Mouse (Mus musculus): Measurements from ENCODE around the gene Lman2l. TPM values are rescaled to one million over a fixed set of nuclear protein-coding genes. Genes with fewer than 3 reads are reported as not detected.

Lman2l gene
- 34.6 TPM for polyA plus RNA-seq (2021)

- no peak for TF ChIP-seq CTCF (IDR thresholded peaks at IDR 0.05)
- in situ Hi-C loops (cut with MboI; ENCODE audit: low pct_unique_long_range_greater_than_20kb): no loop called here
- POLR2A ChIA-PET: interaction anchor here (0.7 kb wide), 1 partner anchor 82 kb away, joined by 5 read pairs; no protein-coding TSS in a partner anchor
- DNase-seq (ENCODE audit: low read depth, low spot score): peak; percentile 71
- no peaks in the 10 kb centered on the region for H3K27me3 ChIP-seq
- CTCF ChIA-PET: interaction anchor here (1.2 kb wide), 1 partner anchor 48 kb away, joined by 3 read pairs; no protein-coding TSS in a partner anchor
- peak; percentile 99 for ATAC-seq
Observed at GRCm38 (mm10) chr1:36444471-36445464, at the start of gene Lman2l. Gene Lman2l, minus strand, starts transcription at chr1:36445271.

GRCm38 (mm10) chr1:36493299-36493698 lies 48.2 kb upstream of the Lman2l start:
- DNase-seq (ENCODE audit: low read depth, low spot score) (no peak), ATAC-seq (no peak)
- no peak for TF ChIP-seq CTCF (IDR thresholded peaks at IDR 0.05)
- no peaks in the 10 kb centered on the region for H3K27me3 ChIP-seq
- in situ Hi-C loops (cut with MboI; ENCODE audit: low pct_unique_long_range_greater_than_20kb): no loop called here
- ChIA-PET POLR2A (no interaction called here), CTCF (interaction anchor here (0.8 to 3.1 kb wide), 7 partner anchors 8 to 169 kb away, joined by 3 to 17 read pairs (median 4); no protein-coding TSS in a partner anchor)

DNA sequence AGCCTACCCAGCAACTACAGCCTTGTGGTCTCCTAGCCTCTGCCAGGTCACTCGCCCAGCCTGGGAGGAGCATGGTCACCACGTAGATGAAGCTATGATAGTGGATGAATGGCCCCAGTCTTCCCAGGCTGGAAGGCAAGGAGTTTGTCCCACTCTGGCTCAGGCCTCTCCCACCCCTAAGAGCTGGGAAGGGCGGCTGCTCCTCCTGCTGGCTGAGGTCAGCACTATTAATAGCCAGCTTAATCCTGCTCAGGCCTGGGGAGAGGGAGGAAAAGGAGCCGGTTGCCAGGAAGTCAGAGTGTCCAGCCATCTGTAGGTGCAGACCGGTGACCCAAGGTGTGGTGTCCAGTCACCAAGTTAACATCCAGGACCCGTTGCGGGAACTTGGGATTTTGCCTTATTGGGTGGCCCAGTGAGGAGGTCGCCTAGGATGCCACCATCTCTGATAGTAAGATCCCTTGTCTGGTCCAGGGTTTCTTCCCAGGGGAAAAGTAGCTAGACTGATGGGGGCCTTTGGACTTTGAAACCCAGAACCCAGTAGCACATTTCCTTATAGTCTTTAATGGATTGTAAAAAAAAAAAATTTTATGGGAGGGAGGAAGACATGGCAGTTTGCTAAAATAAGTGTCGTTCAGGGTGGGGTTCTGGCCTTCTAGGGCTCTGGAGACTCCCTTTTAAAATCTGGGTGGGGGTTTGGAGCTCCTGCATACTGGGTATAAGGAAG lies 47.5 kb upstream of the Lman2l start:
- no peaks in the 10 kb centered on the region for H3K27me3 ChIP-seq
- ChIA-PET CTCF (interaction anchor here (0.7 to 3.1 kb wide), 10 partner anchors 9 to 169 kb away, joined by 3 to 17 read pairs (median 4); no protein-coding TSS in a partner anchor), POLR2A (no interaction called here)
- DNase-seq (ENCODE audit: low read depth, low spot score) (no peak), ATAC-seq (peak; percentile 97)
- no peak for TF ChIP-seq CTCF (IDR thresholded peaks at IDR 0.05)
- in situ Hi-C loops (cut with MboI; ENCODE audit: low pct_unique_long_range_greater_than_20kb): no loop called here

DNA sequence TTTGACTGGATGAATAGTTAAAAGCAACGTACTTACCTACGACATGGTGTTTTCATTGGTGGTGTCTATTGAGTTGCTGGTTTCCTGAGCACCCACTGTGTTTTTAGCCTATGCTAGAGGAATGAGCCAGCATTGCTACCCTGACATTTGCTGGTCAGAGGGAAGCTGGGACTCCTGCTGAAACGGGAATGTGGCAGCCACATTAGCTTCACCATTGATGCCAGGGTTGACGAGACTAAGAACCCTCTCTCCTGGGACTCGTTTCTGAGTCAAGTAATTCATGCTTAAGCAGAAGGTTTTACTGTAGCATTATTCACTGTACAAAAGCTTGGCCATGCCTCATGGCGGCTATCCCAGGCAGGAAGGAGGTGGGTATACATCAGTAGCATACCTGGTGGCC lies 44.6 kb upstream of the Lman2l start:
- no peaks in the 10 kb centered on the region for H3K27me3 ChIP-seq
- DNase-seq (ENCODE audit: low read depth, low spot score) (no peak), ATAC-seq (no peak)
- in situ Hi-C loops (cut with MboI; ENCODE audit: low pct_unique_long_range_greater_than_20kb): loop anchor here (5.0 kb wide), 1 partner anchor 177 kb away; no protein-coding TSS in a partner anchor
- ChIA-PET POLR2A (interaction anchor here (0.7 to 1.1 kb wide), 2 partner anchors 12 to 16 kb away, joined by 5 to 7 read pairs; no protein-coding TSS in a partner anchor), CTCF (no interaction called here)
- no peak for TF ChIP-seq CTCF (IDR thresholded peaks at IDR 0.05)

GRCm38 (mm10) chr1:36487111-36487510 lies 42.0 kb upstream of the Lman2l start:
- ChIA-PET CTCF (no interaction called here), POLR2A (no interaction called here)
- TF ChIP-seq CTCF (IDR thresholded peaks at IDR 0.05): no peak
- in situ Hi-C loops (cut with MboI; ENCODE audit: low pct_unique_long_range_greater_than_20kb): loop anchor here (5.0 kb wide), 1 partner anchor 175 kb away; no protein-coding TSS in a partner anchor
- DNase-seq (ENCODE audit: low read depth, low spot score): no peak
- no peak for ATAC-seq
- H3K27me3 ChIP-seq: no peaks in the 10 kb centered on the region

DNA sequence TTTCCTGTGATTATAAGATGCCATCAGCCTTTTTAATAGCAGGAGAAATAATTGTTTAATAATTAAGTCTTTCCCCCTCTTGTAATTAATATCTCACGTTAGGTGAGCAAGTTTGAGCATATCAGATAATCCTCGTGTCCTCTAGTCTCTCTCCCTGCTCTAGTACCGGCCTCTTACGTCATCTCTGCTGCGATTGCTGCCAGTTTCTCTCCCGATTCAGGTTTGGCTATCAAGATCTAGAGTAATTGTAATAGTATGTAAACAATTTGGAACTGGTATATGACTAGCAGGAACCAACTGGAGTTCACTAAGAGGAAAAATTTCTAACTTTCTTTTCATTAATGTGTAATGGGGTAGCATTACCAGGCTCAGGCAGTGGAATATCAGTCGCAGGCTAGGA lies 40.0 kb upstream of the Lman2l start:
- no peak for DNase-seq (ENCODE audit: low read depth, low spot score)
- no peaks in the 10 kb centered on the region for H3K27me3 ChIP-seq
- in situ Hi-C loops (cut with MboI; ENCODE audit: low pct_unique_long_range_greater_than_20kb): loop anchor here (5.0 kb wide), 1 partner anchor 173 kb away; no protein-coding TSS in a partner anchor
- ATAC-seq: no peak
- no peak for TF ChIP-seq CTCF (IDR thresholded peaks at IDR 0.05)
- POLR2A ChIA-PET: no interaction called here
- CTCF ChIA-PET: no interaction called here

DNA sequence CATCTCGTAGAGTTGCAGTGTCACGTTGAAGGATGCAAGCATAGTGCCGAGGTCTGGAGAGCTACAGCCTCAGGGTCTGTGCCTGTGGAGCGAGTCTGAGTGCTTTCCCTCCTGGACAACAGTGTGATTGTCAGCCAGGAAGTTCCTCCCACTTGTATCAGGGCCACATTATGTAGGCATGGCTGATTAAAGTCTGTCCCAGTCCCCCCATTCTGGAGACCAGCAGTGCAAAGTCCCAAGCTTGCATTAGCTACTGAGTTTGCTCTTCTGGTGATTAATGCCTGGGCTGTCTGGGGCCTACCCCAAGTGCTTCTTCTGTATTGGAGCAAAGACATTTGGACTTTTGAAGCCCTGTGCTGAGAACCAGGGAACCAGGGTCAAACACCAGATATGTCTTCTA lies 38.8 kb upstream of the Lman2l start:
- DNase-seq (ENCODE audit: low read depth, low spot score) (no peak), ATAC-seq (no peak)
- in situ Hi-C loops (cut with MboI; ENCODE audit: low pct_unique_long_range_greater_than_20kb): no loop called here
- TF ChIP-seq CTCF (IDR thresholded peaks at IDR 0.05): no peak
- no peaks in the 10 kb centered on the region for H3K27me3 ChIP-seq
- ChIA-PET CTCF (interaction anchor here (0.8 to 1.0 kb wide), 2 partner anchors 12 to 17 kb away, joined by 3 read pairs; no protein-coding TSS in a partner anchor), POLR2A (no interaction called here)

GRCm38 (mm10) chr1:36479903-36480899 lies 35.1 kb upstream of the Lman2l start:
- H3K27me3 ChIP-seq: no peaks in the 10 kb centered on the region
- POLR2A ChIA-PET: no interaction called here
- no peak for ATAC-seq
- TF ChIP-seq CTCF (IDR thresholded peaks at IDR 0.05): no peak
- in situ Hi-C loops (cut with MboI; ENCODE audit: low pct_unique_long_range_greater_than_20kb): loop anchor here (10.0 kb wide), 1 partner anchor 115 kb away; the partner anchor contains the start of gene Kansl3
- CTCF ChIA-PET: interaction anchor here (1.0 to 1.2 kb wide), 2 partner anchors 12 to 154 kb away, joined by 3 read pairs; no protein-coding TSS in a partner anchor
- no peak for DNase-seq (ENCODE audit: low read depth, low spot score)

DNA sequence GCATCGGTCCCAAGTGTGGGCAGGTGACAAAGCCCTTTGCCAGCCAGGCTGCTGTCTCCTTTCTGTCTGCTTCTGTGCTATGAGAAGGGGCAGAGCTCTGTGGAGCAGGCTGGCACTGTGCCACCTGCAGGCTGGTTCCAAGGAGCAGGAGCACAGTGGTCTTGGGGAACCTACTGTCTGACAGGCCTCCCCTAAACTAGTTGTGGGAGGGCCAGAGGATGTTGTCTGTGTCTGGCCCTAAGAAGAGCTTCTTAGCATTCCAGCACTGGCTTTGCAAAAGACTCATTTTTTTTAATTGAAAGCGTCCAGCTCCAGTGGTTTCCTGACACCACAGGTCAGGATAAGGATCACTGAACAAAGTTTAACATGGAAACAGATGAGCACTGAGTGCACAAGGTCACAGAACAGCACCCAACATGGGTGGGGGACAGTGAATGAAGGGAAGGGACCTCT lies 33.3 kb upstream of the Lman2l start:
- no peak for DNase-seq (ENCODE audit: low read depth, low spot score)
- no peak for TF ChIP-seq CTCF (IDR thresholded peaks at IDR 0.05)
- no peak for ATAC-seq
- H3K27me3 ChIP-seq: no peaks in the 10 kb centered on the region
- ChIA-PET POLR2A (no interaction called here), CTCF (interaction anchor here (1.8 kb wide), 1 partner anchor 14 kb away, joined by 4 read pairs; no protein-coding TSS in a partner anchor)
- in situ Hi-C loops (cut with MboI; ENCODE audit: low pct_unique_long_range_greater_than_20kb): loop anchor here (10.0 kb wide), 1 partner anchor 114 kb away; the partner anchor contains the start of gene Kansl3
